Mouse (Mus musculus) embryonic fibroblast, embryonic 13.5 days (primary cell): ENCODE measurements around the gene H2-M5.

Experiments
- CTCF ChIP-seq: IDR thresholded peaks from 2 replicates; pipeline ENCODE4 v1.5.1; 2011; ENCODE audit warnings: mild to moderate bottlenecking, control low read depth, low read length, moderate library complexity, borderline replicate concordance; ENCODE audit not compliant: insufficient read depth
- POLR2A ChIP-seq: IDR thresholded peaks from 2 replicates; pipeline ENCODE4 v1.6.1; 2011; ENCODE audit warnings: low read depth, mild to moderate bottlenecking, control low read depth, low read length, moderate library complexity

DNA sequence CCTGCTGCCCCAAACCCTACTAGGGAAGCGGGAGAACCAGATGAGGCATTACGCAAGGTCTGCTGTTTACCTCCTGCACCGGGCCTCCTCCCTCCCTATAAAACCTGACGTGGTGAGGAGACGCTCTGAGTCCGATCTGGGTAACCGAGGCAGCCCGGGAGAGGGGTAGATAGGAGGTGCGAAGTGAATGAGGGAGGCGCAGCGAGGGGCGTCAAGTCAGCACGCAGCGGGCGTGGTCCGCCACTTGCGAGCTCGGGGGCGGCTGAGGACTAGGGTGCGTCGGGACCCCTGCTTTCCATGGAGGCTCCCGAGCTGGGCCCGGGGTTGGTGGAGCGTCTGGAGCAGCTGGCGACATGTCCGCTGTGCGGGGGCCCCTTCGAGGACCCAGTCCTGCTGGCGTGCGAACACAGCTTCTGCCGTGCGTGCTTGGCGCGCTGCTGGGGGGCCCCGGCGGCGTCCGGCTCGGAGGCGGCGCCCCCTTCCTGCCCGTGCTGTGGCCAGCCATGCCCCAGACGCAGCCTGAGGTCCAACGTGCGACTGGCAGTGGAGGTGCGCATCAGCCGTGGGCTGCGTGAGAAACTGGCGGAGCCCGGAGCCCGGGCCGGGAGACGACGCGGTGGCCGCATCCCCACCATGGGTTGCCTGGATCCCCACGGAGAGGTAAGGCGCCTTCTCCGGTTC is 46.4 kb downstream of the H2-M5 start, which contains the start of gene Rnf39:
- no peak for TF ChIP-seq POLR2A
- no peak for TF ChIP-seq CTCF
